In the genomic region with DNA sequence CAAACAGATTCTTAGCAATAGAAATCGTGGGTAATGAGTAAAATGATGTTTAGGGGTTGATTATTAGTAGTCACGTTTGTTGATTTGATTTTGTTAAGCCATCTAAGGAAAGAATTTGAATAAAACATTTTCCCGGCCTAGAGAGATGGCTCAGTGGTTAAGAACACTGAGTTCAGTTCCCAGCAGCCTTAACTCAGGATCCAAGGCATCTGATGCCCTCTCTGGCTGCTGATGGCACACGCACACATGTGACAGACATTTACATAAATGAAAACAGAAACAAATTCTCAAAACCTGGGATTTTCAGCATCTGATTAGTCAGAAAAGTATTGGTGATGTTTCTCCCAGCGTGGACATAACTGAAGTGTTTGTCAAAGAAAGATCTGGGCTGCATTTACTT, we compare ENCODE assay signal across 8 mouse cellular contexts. TPM values are rescaled to one million over a fixed set of nuclear protein-coding genes. Genes with fewer than 3 reads are reported as not detected.
DNase-seq lines count a peak whose midpoint lies in the region; ATAC-seq and TF ChIP-seq lines count a peak whose summit lies in the region.

No protein-coding gene starts in this region.

- WGBS in heart, adult 2 months = 80% methylated on average over 5 of the region's 5 CpGs
- WGBS in stomach, embryonic 14.5 days = 73% methylated on average over 5 of the region's 5 CpGs
- WGBS in stomach, postnatal 0 days = 74% methylated on average over 5 of the region's 5 CpGs
- 76% methylated on average over 5 of the region's 5 CpGs for WGBS in limb, embryonic 12.5 days
- WGBS in olfactory bulb, adult 2 months = 78% methylated on average over 5 of the region's 5 CpGs

- intact Hi-C loops in heart, adult 2 months (cut with DNase I) = loop anchor here (2.0 kb wide), 1 partner anchor 34 kb away; no protein-coding TSS in a partner anchor

- no peaks in the 10 kb centered on the region for H3K27me3 ChIP-seq in heart, adult 2 months (ENCODE audit: control insufficient read depth, insufficient read depth, low read length)
- H3K27me3 ChIP-seq in stomach, embryonic 14.5 days (ENCODE audit: control insufficient read depth, insufficient read depth, low read length) = no peaks in the 10 kb centered on the region
- H3K27me3 ChIP-seq in stomach, postnatal 0 days (ENCODE audit: control insufficient read depth, insufficient read depth, low read length) = no peaks in the 10 kb centered on the region
- H3K27me3 ChIP-seq in limb, embryonic 12.5 days = no peaks in the 10 kb centered on the region

- H3K4me1 ChIP-seq in heart, adult 2 months (ENCODE audit: control insufficient read depth, insufficient read depth, low read length) = peaks cover 17% of the 10 kb centered on the region
- H3K4me1 ChIP-seq in stomach, embryonic 14.5 days (ENCODE audit: control insufficient read depth, insufficient read depth, low read length) = peaks cover 3% of the 10 kb centered on the region; the same call in 1 of the 2 replicates
- H3K4me1 ChIP-seq in stomach, postnatal 0 days (replicated peaks; ENCODE audit: control insufficient read depth, insufficient read depth) = no peaks in the 10 kb centered on the region
- peaks cover 14% of the 10 kb centered on the region for H3K4me1 ChIP-seq in limb, embryonic 12.5 days (replicated peaks)
- H3K4me1 ChIP-seq in olfactory bulb, adult 2 months (ENCODE audit: control insufficient read depth, insufficient read depth, low read length) = peaks cover 5% of the 10 kb centered on the region

- H3K27ac ChIP-seq in heart, adult 2 months = peak overlapping the region; percentile 69
- H3K27ac ChIP-seq in stomach, embryonic 14.5 days (ENCODE audit: low read length) = peak overlapping the region; percentile 49; the same call in 1 of the 2 replicates
- no peak overlapping the region; the same call in 1 of the 2 replicates for H3K27ac ChIP-seq in stomach, postnatal 0 days (replicated peaks)
- H3K27ac ChIP-seq in limb, embryonic 12.5 days = peak overlapping the region; percentile 81
- peak overlapping the region; percentile 86; the same call in 1 of the 2 replicates for H3K27ac ChIP-seq in olfactory bulb, adult 2 months (ENCODE audit: insufficient read depth, low read depth, low read length)

- peaks cover 35% of the 10 kb centered on the region for H3K36me3 ChIP-seq in heart, adult 2 months (ENCODE audit: control insufficient read depth, insufficient read depth, low read length)
- H3K36me3 ChIP-seq in stomach, embryonic 14.5 days (ENCODE audit: control insufficient read depth, insufficient read depth, low read length) = no peaks in the 10 kb centered on the region
- H3K36me3 ChIP-seq in stomach, postnatal 0 days (ENCODE audit: control insufficient read depth, insufficient read depth, low read length) = no peaks in the 10 kb centered on the region
- peaks cover 9% of the 10 kb centered on the region; the same call in 1 of the 2 replicates for H3K36me3 ChIP-seq in limb, embryonic 12.5 days

- no peak overlapping the region for H3K4me2 ChIP-seq in stomach, embryonic 14.5 days (replicated peaks; ENCODE audit: low read depth, low read length)
- H3K4me2 ChIP-seq in stomach, postnatal 0 days (replicated peaks; ENCODE audit: low read depth) = no peak overlapping the region
- H3K4me2 ChIP-seq in limb, embryonic 12.5 days = no peak overlapping the region

- no peak overlapping the region for H3K9ac ChIP-seq in heart, adult 2 months (ENCODE audit: low read depth, low read length)
- H3K9ac ChIP-seq in stomach, embryonic 14.5 days (replicated peaks; ENCODE audit: low read depth, low read length) = no peak overlapping the region
- no peak overlapping the region for H3K9ac ChIP-seq in stomach, postnatal 0 days (ENCODE audit: low read length)
- no peak overlapping the region for H3K9ac ChIP-seq in limb, embryonic 12.5 days (replicated peaks)

- no peak overlapping the region for H3K4me3 ChIP-seq in heart, adult 2 months
- H3K4me3 ChIP-seq in stomach, embryonic 14.5 days (ENCODE audit: low read depth, low read length) = no peak overlapping the region
- no peak overlapping the region for H3K4me3 ChIP-seq in stomach, postnatal 0 days (ENCODE audit: low read depth, low read length)
- H3K4me3 ChIP-seq in limb, embryonic 12.5 days (replicated peaks) = no peak overlapping the region
- H3K4me3 ChIP-seq in olfactory bulb, adult 2 months (ENCODE audit: insufficient read depth, low read depth, low read length) = no peak overlapping the region

- no peak for DNase-seq in heart, adult 2 months
- no peak for DNase-seq in heart, adult 8-10 months (ENCODE audit: low spot score)
- DNase-seq in stomach, postnatal 0 days (ENCODE audit: low spot score) = no peak
- DNase-seq in frontal cortex, postnatal 36 days (ENCODE audit: low spot score in 2 of 2) = no peak
- no peak for DNase-seq in layer of hippocampus, adult 11-12 months (ENCODE audit: low spot score)

- no peak for TF ChIP-seq EP300 in heart, adult 2 months (IDR thresholded peaks at IDR 0.05; ENCODE audit: insufficient read depth, low read depth, low read length)
- TF ChIP-seq EP300 in stomach, postnatal 0 days (optimal IDR thresholded peaks at IDR 0.05) = no peak

- TF ChIP-seq CTCF in heart, adult 2 months (IDR thresholded peaks at IDR 0.05) = no peak
- no peak for TF ChIP-seq CTCF in stomach, postnatal 0 days (IDR thresholded peaks at IDR 0.05; ENCODE audit: low read depth)
- TF ChIP-seq CTCF in olfactory bulb, adult 2 months (IDR thresholded peaks at IDR 0.05; ENCODE audit: insufficient read depth, low read depth, low read length) = no peak

- TF ChIP-seq POLR2A in heart, adult 2 months (IDR thresholded peaks at IDR 0.05; ENCODE audit: insufficient read depth, low read depth, low read length) = no peak
- TF ChIP-seq POLR2A in olfactory bulb, adult 2 months (IDR thresholded peaks at IDR 0.05; ENCODE audit: insufficient read depth, low read depth, low read length) = no peak

- no peak for ATAC-seq in stomach, embryonic 14.5 days (ENCODE audit: insufficient number of reproducible peaks, insufficient read depth, low FRiP score, low read depth)
- ATAC-seq in stomach, postnatal 0 days (ENCODE audit: low FRiP score, low TSS enrichment) = no peak
- no peak for ATAC-seq in limb, embryonic 12.5 days (ENCODE audit: insufficient number of reproducible peaks, insufficient read depth, low FRiP score, low TSS enrichment, low read depth)

- H3K9me3 ChIP-seq in stomach, embryonic 14.5 days (ENCODE audit: control insufficient read depth, low read depth, low read length) = no peaks in the 10 kb centered on the region
- H3K9me3 ChIP-seq in stomach, postnatal 0 days (ENCODE audit: control insufficient read depth, low read length) = no peaks in the 10 kb centered on the region
- no peaks in the 10 kb centered on the region for H3K9me3 ChIP-seq in limb, embryonic 12.5 days

- peaks cover 2% of the 10 kb centered on the region for H3K79me2 ChIP-seq in heart, adult 2 months (replicated peaks; ENCODE audit: control insufficient read depth, insufficient read depth, low read length)

RNA-seq across cellular contexts. Expression of gene Atf7ip, which starts 47.2 kb away (rescaled TPM):
- total RNA-seq in heart, adult 2 months (2021) = 10 to 100 TPM; 73.1 to 88.0 TPM
- 21.4 and 31.7 TPM in 2 replicates for polyA plus RNA-seq in heart, adult 2 months (2012; rRNA removed)
- 10 to 100 TPM; 68.3 to 94.1 (median 76.8) TPM for total RNA-seq in heart, adult 8-10 months (2022)
- 49.9 and 59.3 TPM in 2 replicates for polyA plus RNA-seq in stomach, embryonic 14.5 days (2014; fragmentation: Nextera tagmentation; extraction: Ambion mirVana)
- 8.4 and 9.5 TPM in 2 replicates for polyA plus RNA-seq in stomach, postnatal 0 days (2015; fragmentation: Nextera tagmentation; extraction: Ambion mirVana)
- polyA plus RNA-seq in limb, embryonic 12.5 days (2016; fragmentation: Nextera tagmentation; extraction: Ambion mirVana) = 43.5 and 51.0 TPM in 2 replicates
- 143 TPM in 1 of 2 replicates, not detected in the other for polyA plus RNA-seq in olfactory bulb, adult 2 months (2012; ENCODE audit: insufficient read depth, insufficient read length, low replicate concordance, missing spikeins)
